Mouse (Mus musculus) midbrain, embryonic 13.5 days (tissue): ENCODE measurements around the gene Sh2b3. TPM values are rescaled to one million over a fixed set of nuclear protein-coding genes. Genes with fewer than 3 reads are reported as not detected.

Source experiments
- ATAC-seq: fragments of 200-750 bp; cut with Nextera tagmentation; 2 replicates; pipeline ENCODE4 v1.8.0; 2017; ENCODE audit warnings: mild to moderate bottlenecking, moderate TSS enrichment, moderate library complexity
- H3K27ac ChIP-seq: fragments of 300-500 bp; sonication (generic); 2 replicates; pipeline ENCODE4 v1.5.1; 2015; ENCODE audit warnings: inconsistent platforms, mild to moderate bottlenecking, moderate library complexity
- H3K27me3 ChIP-seq: fragments of 300-500 bp; sonication (generic); 2 replicates; pipeline ENCODE4 v1.6.1; 2015; ENCODE audit warnings: mild to moderate bottlenecking, inconsistent platforms
- H3K36me3 ChIP-seq: fragments of 300-500 bp; sonication (generic); 2 replicates; pipeline ENCODE4 v1.6.1; 2015; ENCODE audit warnings: mild to moderate bottlenecking, inconsistent platforms
- H3K4me1 ChIP-seq: fragments of 300-500 bp; sonication (generic); replicated peaks from 2 replicates; pipeline ENCODE4 v1.6.1; 2015; ENCODE audit warnings: inconsistent platforms
- H3K4me2 ChIP-seq: fragments of 300-500 bp; sonication (generic); replicated peaks from 2 replicates; pipeline ENCODE4 v1.6.1; 2015; ENCODE audit warnings: moderate library complexity, mild to moderate bottlenecking, inconsistent platforms
- H3K4me3 ChIP-seq: fragments of 300-500 bp; sonication (generic); replicated peaks from 2 replicates; pipeline ENCODE4 v1.5.1; 2015; ENCODE audit warnings: mild to moderate bottlenecking, inconsistent platforms
- H3K9ac ChIP-seq: fragments of 300-500 bp; sonication (generic); replicated peaks from 2 replicates; pipeline ENCODE4 v1.6.1; 2015; ENCODE audit warnings: mild to moderate bottlenecking, inconsistent platforms
- H3K9me3 ChIP-seq: fragments of 300-500 bp; sonication (generic); 2 replicates; pipeline ENCODE4 v1.6.1; 2016; ENCODE audit warnings: mild to moderate bottlenecking, inconsistent platforms
- WGBS: fragments of 180-500 bp; shearing (Covaris S2); methylation state at CpG from one replicate; pipeline ENCODE4 v1.1.7; 2015; 5-methylcytosine and 5-hydroxymethylcytosine counted together
- polyA plus RNA-seq: library from polyadenylated mRNA; unstranded; fragments of >200 nt; fragmentation: Nextera tagmentation; extraction: Ambion mirVana; gene quantifications from 2 replicates; pipeline ENCODE4 v1.2.1, GENCODE M21; 2015

Sh2b3 gene
- polyA plus RNA-seq, result 5.3 and 6.0 TPM in 2 replicates

- Histone ChIP-seq H3K27ac (peak within 1 kb of the TSS; percentile 53; the same call in 1 of the 2 replicates), H3K27me3 (peaks cover 70% of the 10 kb centered on the region)
- ATAC-seq, result peak; percentile 2; the same call in 1 of the 2 replicates
Observed at GRCm38 (mm10) chr5:121837441-121838340, at the start of gene Sh2b3. TSS of gene Sh2b3 (minus strand) at chr5:121837646.

GRCm38 (mm10) chr5:121883356-121883755 lies 45.9 kb upstream of the Sh2b3 start:
- Histone ChIP-seq H3K9me3 (peaks cover 3% of the 10 kb centered on the region; the same call in 1 of the 2 replicates), H3K36me3 (peaks cover 51% of the 10 kb centered on the region), H3K27me3 (no peaks in the 10 kb centered on the region), H3K4me3 (no peak overlapping the region), H3K9ac (no peak overlapping the region), H3K27ac (no peak overlapping the region), H3K4me1 (no peaks in the 10 kb centered on the region), H3K4me2 (no peak overlapping the region)
- ATAC-seq, result no peak
- WGBS, result 83% methylated on average over 8 of the region's 8 CpGs

More at GRCm38 (mm10) chr5:121837441-121838340, at the start of gene Sh2b3:
- Histone ChIP-seq H3K4me1 (peaks cover 54% of the 10 kb centered on the region), H3K4me2 (peak within 1 kb of the TSS; percentile 86), H3K36me3 (no peaks in the 10 kb centered on the region), H3K9me3 (no peaks in the 10 kb centered on the region), H3K9ac (peak within 1 kb of the TSS; percentile 76), H3K4me3 (peak within 1 kb of the TSS; percentile 70)
- WGBS, result 1% methylated on average over 35 of the region's 35 CpGs

GRCm38 (mm10) chr5:121879211-121879610 lies 41.8 kb upstream of the Sh2b3 start:
- no peaks in the 10 kb centered on the region for H3K4me1 ChIP-seq
- H3K9ac ChIP-seq, result no peak overlapping the region
- H3K27me3 ChIP-seq, result no peaks in the 10 kb centered on the region
- 67% methylated on average over 6 of the region's 6 CpGs for WGBS
- peaks cover 57% of the 10 kb centered on the region for H3K36me3 ChIP-seq
- no peak overlapping the region for H3K27ac ChIP-seq
- no peak overlapping the region for H3K4me2 ChIP-seq
- no peaks in the 10 kb centered on the region for H3K9me3 ChIP-seq
- no peak for ATAC-seq
- no peak overlapping the region for H3K4me3 ChIP-seq

GRCm38 (mm10) chr5:121878703-121879102 lies 41.3 kb upstream of the Sh2b3 start:
- Histone ChIP-seq H3K36me3 (peaks cover 62% of the 10 kb centered on the region), H3K27ac (peak overlapping the region; percentile 44; the same call in 1 of the 2 replicates), H3K9me3 (no peaks in the 10 kb centered on the region), H3K27me3 (no peaks in the 10 kb centered on the region), H3K9ac (no peak overlapping the region), H3K4me1 (no peaks in the 10 kb centered on the region), H3K4me2 (no peak overlapping the region), H3K4me3 (no peak overlapping the region)
- ATAC-seq, result no peak
- WGBS, result 87% methylated on average over 17 of the region's 17 CpGs

- no peak overlapping the region for H3K4me2 ChIP-seq
- no peak overlapping the region for H3K4me3 ChIP-seq
- no peaks in the 10 kb centered on the region for H3K27me3 ChIP-seq
- no peak overlapping the region for H3K27ac ChIP-seq
- WGBS, result 84% methylated on average over 12 of the region's 12 CpGs
- no peak for ATAC-seq
- H3K9ac ChIP-seq, result no peak overlapping the region
- no peaks in the 10 kb centered on the region for H3K4me1 ChIP-seq
- no peaks in the 10 kb centered on the region for H3K9me3 ChIP-seq
- H3K36me3 ChIP-seq, result peaks cover 61% of the 10 kb centered on the region
Observed at GRCm38 (mm10) chr5:121876901-121877300, 39.5 kb upstream of the Sh2b3 start.

- no peaks in the 10 kb centered on the region for H3K27me3 ChIP-seq
- no peak overlapping the region for H3K9ac ChIP-seq
- no peak overlapping the region for H3K4me2 ChIP-seq
- H3K4me3 ChIP-seq, result no peak overlapping the region
- H3K27ac ChIP-seq, result no peak overlapping the region
- H3K4me1 ChIP-seq, result no peaks in the 10 kb centered on the region
- 90% methylated on average over 12 of the region's 12 CpGs for WGBS
- no peak for ATAC-seq
- no peaks in the 10 kb centered on the region for H3K9me3 ChIP-seq
- H3K36me3 ChIP-seq, result peaks cover 55% of the 10 kb centered on the region
Observed at GRCm38 (mm10) chr5:121875041-121875440, 37.6 kb upstream of the Sh2b3 start.

- ATAC-seq, result peak; percentile 79
- WGBS, result 9% methylated on average over 4 of the region's 4 CpGs
- no peaks in the 10 kb centered on the region for H3K9me3 ChIP-seq
- no peak overlapping the region for H3K4me3 ChIP-seq
- no peak overlapping the region for H3K9ac ChIP-seq
- peaks cover 68% of the 10 kb centered on the region for H3K36me3 ChIP-seq
- H3K27me3 ChIP-seq, result no peaks in the 10 kb centered on the region
- H3K27ac ChIP-seq, result no peak overlapping the region
- no peaks in the 10 kb centered on the region for H3K4me1 ChIP-seq
- H3K4me2 ChIP-seq, result no peak overlapping the region
Observed at GRCm38 (mm10) chr5:121872158-121872557, 34.7 kb upstream of the Sh2b3 start.

- peaks cover 68% of the 10 kb centered on the region for H3K36me3 ChIP-seq
Observed at GRCm38 (mm10) chr5:121871515-121872030, 34.1 kb upstream of the Sh2b3 start.

GRCm38 (mm10) chr5:121870832-121871231 lies 33.4 kb upstream of the Sh2b3 start:
- WGBS, result 82% methylated on average over 6 of the region's 6 CpGs
- H3K27me3 ChIP-seq, result no peaks in the 10 kb centered on the region
- H3K9me3 ChIP-seq, result no peaks in the 10 kb centered on the region
- H3K9ac ChIP-seq, result no peak overlapping the region
- no peak overlapping the region for H3K27ac ChIP-seq
- ATAC-seq, result no peak
- no peak overlapping the region for H3K4me2 ChIP-seq
- peaks cover 67% of the 10 kb centered on the region for H3K36me3 ChIP-seq
- no peaks in the 10 kb centered on the region for H3K4me1 ChIP-seq
- H3K4me3 ChIP-seq, result no peak overlapping the region

More at GRCm38 (mm10) chr5:121871515-121872030, 34.1 kb upstream of the Sh2b3 start:
- Histone ChIP-seq H3K4me1 (no peaks in the 10 kb centered on the region), H3K9ac (no peak overlapping the region), H3K4me2 (no peak overlapping the region), H3K27ac (no peak overlapping the region), H3K9me3 (no peaks in the 10 kb centered on the region), H3K4me3 (no peak overlapping the region), H3K27me3 (no peaks in the 10 kb centered on the region)
- WGBS, result 91% methylated on average over 13 of the region's 13 CpGs
- ATAC-seq, result no peak

- peaks cover 48% of the 10 kb centered on the region for H3K36me3 ChIP-seq
- H3K4me1 ChIP-seq, result 0 out of 2 replicates have a peak, but pooled peaks cover 4% of the 10 kb centered on the region
- 70% methylated on average over 5 of the region's 5 CpGs for WGBS
- H3K4me2 ChIP-seq, result no peak overlapping the region
- no peak for ATAC-seq
- H3K27ac ChIP-seq, result no peak overlapping the region
- no peak overlapping the region for H3K4me3 ChIP-seq
- H3K9ac ChIP-seq, result no peak overlapping the region
- no peaks in the 10 kb centered on the region for H3K27me3 ChIP-seq
- H3K9me3 ChIP-seq, result no peaks in the 10 kb centered on the region
Observed at GRCm38 (mm10) chr5:121867963-121868362, 30.5 kb upstream of the Sh2b3 start.

GRCm38 (mm10) chr5:121864330-121864729 lies 26.9 kb upstream of the Sh2b3 start:
- Histone ChIP-seq H3K27me3 (no peaks in the 10 kb centered on the region), H3K9me3 (0 out of 2 replicates have a peak, but pooled peaks cover 6% of the 10 kb centered on the region), H3K36me3 (peaks cover 62% of the 10 kb centered on the region), H3K4me2 (no peak overlapping the region), H3K4me3 (no peak overlapping the region), H3K27ac (no peak overlapping the region), H3K4me1 (0 out of 2 replicates have a peak, but pooled peaks cover 4% of the 10 kb centered on the region), H3K9ac (no peak overlapping the region)
- 14% methylated on average over 8 of the region's 11 CpGs for WGBS
- no peak for ATAC-seq

GRCm38 (mm10) chr5:121861964-121862363 lies 24.5 kb upstream of the Sh2b3 start:
- ATAC-seq, result no peak
- WGBS, result 68% methylated on average over 5 of the region's 5 CpGs
- no peak overlapping the region for H3K9ac ChIP-seq

More at GRCm38 (mm10) chr5:121861964-121862363, 24.5 kb upstream of the Sh2b3 start:
- peaks cover 53% of the 10 kb centered on the region for H3K36me3 ChIP-seq
- H3K9me3 ChIP-seq, result 0 out of 2 replicates have a peak, but pooled peaks cover 6% of the 10 kb centered on the region
- no peak overlapping the region for H3K27ac ChIP-seq
- 0 out of 2 replicates have a peak, but pooled peaks cover 4% of the 10 kb centered on the region for H3K4me1 ChIP-seq
- no peak overlapping the region for H3K4me3 ChIP-seq
- H3K4me2 ChIP-seq, result no peak overlapping the region
- no peaks in the 10 kb centered on the region for H3K27me3 ChIP-seq
